Mouse (Mus musculus) embryonic facial prominence, embryonic 15.5 days (tissue): ENCODE measurements around the gene Etv6. TPM values are rescaled to one million over a fixed set of nuclear protein-coding genes. Genes with fewer than 3 reads are reported as not detected.

Experiments used
- ATAC-seq: fragments of 200-750 bp; cut with Nextera tagmentation; 2 replicates; pipeline ENCODE4 v1.8.0; 2017; ENCODE audit warnings: low read depth, moderate TSS enrichment; ENCODE audit not compliant: insufficient number of reproducible peaks, low FRiP score, low TSS enrichment
- H3K27ac ChIP-seq: fragments of 300-500 bp; sonication (generic); replicated peaks from 2 replicates; pipeline ENCODE4 v1.5.1; 2015; ENCODE audit warnings: mild to moderate bottlenecking, inconsistent platforms
- H3K27me3 ChIP-seq: fragments of 300-500 bp; sonication (generic); 2 replicates; pipeline ENCODE4 v1.6.1; 2015; ENCODE audit warnings: inconsistent platforms
- H3K36me3 ChIP-seq: fragments of 300-500 bp; sonication (generic); 2 replicates; pipeline ENCODE4 v1.6.1; 2015; ENCODE audit warnings: mild to moderate bottlenecking, inconsistent platforms
- H3K4me1 ChIP-seq: fragments of 300-500 bp; sonication (generic); 2 replicates; pipeline ENCODE4 v1.6.1; 2015; ENCODE audit warnings: inconsistent platforms
- H3K4me2 ChIP-seq: fragments of 300-500 bp; sonication (generic); replicated peaks from 2 replicates; pipeline ENCODE4 v1.6.1; 2015; ENCODE audit warnings: mild to moderate bottlenecking, inconsistent platforms
- H3K4me3 ChIP-seq: fragments of 300-500 bp; sonication (generic); replicated peaks from 2 replicates; pipeline ENCODE4 v1.5.1; 2015; ENCODE audit warnings: mild to moderate bottlenecking, inconsistent platforms
- H3K9ac ChIP-seq: fragments of 300-500 bp; sonication (generic); 2 replicates; pipeline ENCODE4 v1.6.1; 2015; ENCODE audit warnings: inconsistent platforms
- H3K9me3 ChIP-seq: fragments of 300-500 bp; sonication (generic); replicated peaks from 2 replicates; pipeline ENCODE4 v1.6.1; 2016; ENCODE audit warnings: inconsistent platforms
- WGBS: fragments of 180-500 bp; shearing (Covaris S2); methylation state at CpG from one replicate; pipeline ENCODE4 v1.1.7; 2015; 5-methylcytosine and 5-hydroxymethylcytosine counted together
- polyA plus RNA-seq: library from polyadenylated mRNA; unstranded; fragments of >200 nt; fragmentation: Nextera tagmentation; extraction: Ambion mirVana; gene quantifications from 2 replicates; pipeline ENCODE4 v1.2.1, GENCODE M21; 2015

Gene Etv6
- polyA plus RNA-seq, 1 experiment from 2014 or later = 11.6 TPM

DNA sequence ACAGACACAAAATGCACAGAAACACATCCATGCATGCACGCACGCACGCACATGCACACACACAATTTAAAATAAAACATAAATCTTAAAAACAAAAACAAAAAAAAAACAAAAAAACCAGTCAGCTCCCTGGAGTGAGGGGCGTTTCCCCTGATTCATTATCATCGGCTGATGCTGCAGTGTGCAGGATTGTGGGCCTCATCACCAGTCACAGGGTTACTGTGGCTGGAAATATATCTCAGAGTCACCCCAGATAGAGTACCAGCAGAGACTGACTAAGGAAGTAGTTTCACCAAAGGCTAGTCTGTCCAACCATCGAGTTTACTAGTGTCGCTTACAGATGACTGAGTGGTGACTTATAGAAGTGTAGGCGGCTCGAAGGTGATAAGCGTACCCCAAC, 88.8 kb downstream of the Etv6 start:
- Histone ChIP-seq H3K36me3 (0 out of 2 replicates have a peak, but pooled peaks cover 1% of the 10 kb centered on the region), H3K27me3 (no peaks in the 10 kb centered on the region), H3K9ac (no peak overlapping the region), H3K27ac (no peak overlapping the region), H3K4me2 (no peak overlapping the region), H3K4me1 (peaks cover 2% of the 10 kb centered on the region), H3K4me3 (no peak overlapping the region), H3K9me3 (no peaks in the 10 kb centered on the region)
- ATAC-seq = no peak
- 91% methylated on average over 10 of the region's 10 CpGs for WGBS

- WGBS = 75% methylated on average over 6 of the region's 6 CpGs
- Histone ChIP-seq H3K9me3 (no peaks in the 10 kb centered on the region), H3K9ac (no peak overlapping the region), H3K36me3 (0 out of 2 replicates have a peak, but pooled peaks cover 4% of the 10 kb centered on the region), H3K4me1 (no peaks in the 10 kb centered on the region), H3K4me3 (no peak overlapping the region), H3K27me3 (no peaks in the 10 kb centered on the region), H3K4me2 (no peak overlapping the region), H3K27ac (no peak overlapping the region)
- ATAC-seq = no peak
Measured at GRCm38 (mm10) chr6:134127996-134128395, 92.5 kb downstream of the Etv6 start.

- H3K27me3 ChIP-seq = no peaks in the 10 kb centered on the region
- no peak overlapping the region for H3K4me3 ChIP-seq
- H3K36me3 ChIP-seq = 0 out of 2 replicates have a peak, but pooled peaks cover 4% of the 10 kb centered on the region
- H3K9me3 ChIP-seq = no peaks in the 10 kb centered on the region
- H3K9ac ChIP-seq = no peak overlapping the region
- ATAC-seq = no peak
- no peak overlapping the region for H3K4me2 ChIP-seq
- H3K4me1 ChIP-seq = no peaks in the 10 kb centered on the region
- WGBS = 83% methylated on average over 13 of the region's 13 CpGs
- H3K27ac ChIP-seq = no peak overlapping the region
Measured at GRCm38 (mm10) chr6:134128594-134128993, 93.1 kb downstream of the Etv6 start.

- H3K4me1 ChIP-seq = no peaks in the 10 kb centered on the region
- H3K27me3 ChIP-seq = no peaks in the 10 kb centered on the region
- H3K9ac ChIP-seq = no peak overlapping the region
- no peaks in the 10 kb centered on the region for H3K9me3 ChIP-seq
- H3K4me2 ChIP-seq = no peak overlapping the region
- WGBS = 87% methylated on average over 7 of the region's 7 CpGs
- no peak for ATAC-seq
- no peak overlapping the region for H3K27ac ChIP-seq
- 0 out of 2 replicates have a peak, but pooled peaks cover 4% of the 10 kb centered on the region for H3K36me3 ChIP-seq
- no peak overlapping the region for H3K4me3 ChIP-seq
Measured at GRCm38 (mm10) chr6:134129848-134130247, 94.3 kb downstream of the Etv6 start.

GRCm38 (mm10) chr6:134130816-134131215, 95.3 kb downstream of the Etv6 start:
- 0 out of 2 replicates have a peak, but pooled peaks cover 4% of the 10 kb centered on the region for H3K36me3 ChIP-seq
- H3K27ac ChIP-seq = no peak overlapping the region
- no peak overlapping the region for H3K9ac ChIP-seq
- H3K9me3 ChIP-seq = no peaks in the 10 kb centered on the region
- H3K27me3 ChIP-seq = no peaks in the 10 kb centered on the region
- H3K4me1 ChIP-seq = no peaks in the 10 kb centered on the region
- no peak for ATAC-seq
- H3K4me2 ChIP-seq = no peak overlapping the region
- no peak overlapping the region for H3K4me3 ChIP-seq
- 91% methylated on average over 5 of the region's 5 CpGs for WGBS

GRCm38 (mm10) chr6:134131601-134132000, 96.1 kb downstream of the Etv6 start:
- ATAC-seq = no peak
- Histone ChIP-seq H3K27ac (no peak overlapping the region), H3K36me3 (0 out of 2 replicates have a peak, but pooled peaks cover 4% of the 10 kb centered on the region), H3K9me3 (no peaks in the 10 kb centered on the region), H3K27me3 (no peaks in the 10 kb centered on the region), H3K4me1 (no peaks in the 10 kb centered on the region), H3K9ac (no peak overlapping the region), H3K4me3 (no peak overlapping the region), H3K4me2 (no peak overlapping the region)
- WGBS = 83% methylated on average over 2 of the region's 2 CpGs

DNA sequence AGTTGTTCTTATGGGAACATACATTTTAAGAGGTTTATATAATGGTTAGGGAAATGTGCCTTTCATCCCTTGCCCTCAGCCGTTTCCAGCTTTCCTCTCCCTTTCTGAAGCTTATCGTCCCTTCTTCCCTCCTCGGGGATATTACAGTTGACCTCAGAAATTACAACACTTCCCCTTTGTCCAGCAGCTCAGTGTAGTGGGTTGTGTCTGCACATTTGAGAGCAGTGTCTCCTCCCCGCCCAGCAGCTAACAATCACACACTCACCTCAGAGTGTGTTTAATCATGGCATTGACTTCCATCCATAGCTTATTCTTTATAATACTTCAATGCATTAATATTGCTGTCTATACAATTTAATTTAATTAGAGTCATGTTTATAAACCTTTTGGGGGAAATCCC, 98.3 kb downstream of the Etv6 start:
- H3K4me2 ChIP-seq = no peak overlapping the region
- H3K27me3 ChIP-seq = no peaks in the 10 kb centered on the region
- H3K4me1 ChIP-seq = no peaks in the 10 kb centered on the region
- H3K9me3 ChIP-seq = no peaks in the 10 kb centered on the region
- 58% methylated on average over 4 of the region's 4 CpGs for WGBS
- H3K36me3 ChIP-seq = 0 out of 2 replicates have a peak, but pooled peaks cover 4% of the 10 kb centered on the region
- H3K4me3 ChIP-seq = no peak overlapping the region
- no peak overlapping the region for H3K27ac ChIP-seq
- H3K9ac ChIP-seq = no peak overlapping the region
- ATAC-seq = no peak

- Histone ChIP-seq H3K4me2 (no peak overlapping the region), H3K27me3 (no peaks in the 10 kb centered on the region), H3K4me1 (no peaks in the 10 kb centered on the region), H3K4me3 (no peak overlapping the region), H3K9ac (no peak overlapping the region), H3K36me3 (no peaks in the 10 kb centered on the region), H3K9me3 (no peaks in the 10 kb centered on the region), H3K27ac (no peak overlapping the region)
- no peak for ATAC-seq
- 71% methylated on average over 9 of the region's 9 CpGs for WGBS
Measured at GRCm38 (mm10) chr6:134134821-134135323, 99.4 kb downstream of the Etv6 start.

GRCm38 (mm10) chr6:134136315-134136714, 100.8 kb downstream of the Etv6 start:
- Histone ChIP-seq H3K4me2 (no peak overlapping the region), H3K4me1 (peaks cover 10% of the 10 kb centered on the region), H3K4me3 (no peak overlapping the region), H3K27me3 (no peaks in the 10 kb centered on the region), H3K9ac (no peak overlapping the region), H3K27ac (no peak overlapping the region), H3K36me3 (no peaks in the 10 kb centered on the region), H3K9me3 (no peaks in the 10 kb centered on the region)
- ATAC-seq = no peak
- 82% methylated on average over 3 of the region's 3 CpGs for WGBS

- WGBS = 88% methylated on average over 3 of the region's 3 CpGs
- ATAC-seq = no peak
- Histone ChIP-seq H3K9me3 (no peaks in the 10 kb centered on the region), H3K9ac (no peak overlapping the region), H3K4me1 (peaks cover 24% of the 10 kb centered on the region), H3K4me3 (no peak overlapping the region), H3K27ac (no peak overlapping the region), H3K4me2 (no peak overlapping the region), H3K27me3 (no peaks in the 10 kb centered on the region), H3K36me3 (no peaks in the 10 kb centered on the region)
Measured at GRCm38 (mm10) chr6:134139359-134139758, 103.9 kb downstream of the Etv6 start.

GRCm38 (mm10) chr6:134140718-134141615, 105.5 kb downstream of the Etv6 start:
- ATAC-seq = 0 out of 2 replicates have a peak, but pooled peaks have one; percentile 21
- H3K27ac ChIP-seq = no peak overlapping the region

More at GRCm38 (mm10) chr6:134140718-134141615, 105.5 kb downstream of the Etv6 start:
- WGBS = 59% methylated on average over 16 of the region's 16 CpGs
- no peaks in the 10 kb centered on the region for H3K9me3 ChIP-seq
- no peak overlapping the region for H3K9ac ChIP-seq
- no peaks in the 10 kb centered on the region for H3K27me3 ChIP-seq
- H3K4me2 ChIP-seq = no peak overlapping the region
- no peak overlapping the region for H3K4me3 ChIP-seq
- H3K4me1 ChIP-seq = peaks cover 24% of the 10 kb centered on the region
- no peaks in the 10 kb centered on the region for H3K36me3 ChIP-seq
